Mouse (Mus musculus): ENCODE measurements around the gene Ppm1n. TPM values are rescaled to one million over a fixed set of nuclear protein-coding genes. Genes with fewer than 3 reads are reported as not detected.
A peak's percentile ranks its signal among the peaks of the same experiment; 100 is the strongest.

Gene Ppm1n
- total RNA-seq (2021), result under 1 TPM; 0.34 to 0.49 TPM

DNA sequence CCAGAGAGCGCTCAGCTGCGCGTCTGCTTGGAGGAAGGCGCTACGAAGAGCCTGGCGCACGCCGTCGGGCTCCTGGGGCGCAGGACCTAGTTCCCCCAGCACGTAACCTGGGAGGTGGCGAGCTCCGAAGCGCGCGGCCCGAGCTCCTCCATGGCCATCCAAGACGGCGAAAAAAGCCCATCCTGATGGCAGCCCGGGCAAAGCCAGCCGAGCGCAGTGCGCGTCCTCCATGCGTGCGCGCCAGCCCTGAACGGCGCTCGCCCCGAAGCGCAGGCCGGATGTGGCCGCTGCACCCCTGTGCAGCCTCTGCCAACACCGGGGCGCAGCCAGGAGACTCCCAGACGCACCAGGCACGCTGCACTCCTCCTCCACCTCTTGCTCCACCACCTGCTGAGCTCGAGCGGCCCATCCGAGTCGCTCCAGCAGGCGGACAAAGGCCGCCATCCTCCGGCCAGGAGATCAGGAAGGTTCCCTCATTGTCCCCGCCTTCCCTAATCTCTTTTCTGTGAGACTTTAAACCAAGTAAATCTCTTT is at the start of gene Ppm1n:
Gene Ppm1n (minus strand): TSS at position 484 of the 534 bp plus-strand sequence.
- DNase-seq (ENCODE audit: extremely low spot score in 1 of 2, low spot score in 2 of 2), result no peak
- intact Hi-C loops (cut with DNase I), result loop anchor here (5.0 kb wide), 1 partner anchor 42 kb away; no protein-coding TSS in a partner anchor

DNA sequence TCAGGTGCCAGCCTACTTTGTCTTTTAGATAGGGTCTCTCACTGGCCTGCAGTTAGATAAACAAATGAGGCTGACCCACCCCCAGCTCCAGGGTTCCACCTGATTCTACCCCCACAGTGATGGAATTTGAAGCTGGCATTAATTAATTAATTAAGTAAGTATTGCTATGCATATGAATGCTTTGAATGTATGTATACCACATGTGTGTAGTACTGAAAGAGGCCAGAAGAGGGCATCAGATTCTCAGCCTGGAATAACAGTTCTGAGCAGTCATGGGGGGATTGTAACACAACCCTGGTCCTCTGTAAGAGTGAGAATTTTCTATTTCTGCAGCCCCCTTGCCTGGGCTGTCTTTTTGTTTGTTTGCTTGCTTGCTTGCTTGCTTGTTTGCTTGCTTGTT is 48.6 kb upstream of the Ppm1n start:
- no peak for DNase-seq (ENCODE audit: extremely low spot score in 1 of 2, low spot score in 2 of 2)
- intact Hi-C loops (cut with DNase I), result no loop called here

DNA sequence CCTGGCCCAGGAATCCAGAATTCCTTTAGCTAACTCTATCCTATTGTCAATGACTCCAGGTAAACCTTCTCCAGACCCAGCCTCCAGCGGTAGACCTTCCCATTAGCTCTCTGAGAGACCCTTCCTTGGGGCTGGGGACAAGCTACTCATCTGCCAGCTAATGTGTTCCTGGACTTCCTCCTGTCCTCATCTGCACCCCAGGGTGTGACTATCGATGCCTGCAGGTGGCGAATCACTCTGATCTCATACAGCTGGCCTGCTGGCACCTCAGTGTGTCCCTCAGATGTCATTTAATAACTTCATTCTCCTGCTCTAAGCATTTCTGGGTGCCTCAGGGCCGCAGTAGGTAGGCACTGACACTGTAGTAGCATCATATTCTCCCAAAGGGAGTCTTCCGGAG is 47.9 kb upstream of the Ppm1n start:
- no peak for DNase-seq (ENCODE audit: extremely low spot score in 1 of 2, low spot score in 2 of 2)
- intact Hi-C loops (cut with DNase I), result no loop called here

DNA sequence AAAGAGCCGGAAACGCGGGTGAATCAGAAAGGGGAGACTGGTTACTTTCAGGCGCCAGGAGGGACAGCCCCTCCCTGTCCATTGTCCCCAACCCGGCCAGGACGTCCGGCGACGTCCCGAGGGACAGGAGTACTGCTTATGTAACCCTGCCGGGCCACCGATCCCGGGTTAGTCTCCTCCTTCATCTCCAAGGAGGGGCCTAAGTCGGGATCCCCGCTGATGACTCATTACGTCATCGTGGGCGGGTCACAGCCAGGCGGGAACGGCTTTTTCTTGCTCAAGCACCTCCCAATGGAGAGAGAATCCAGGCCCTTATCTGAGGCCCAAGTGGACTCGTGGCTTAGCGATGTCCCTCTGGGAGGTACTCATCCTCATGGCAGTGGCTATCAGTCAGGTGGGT is 47.3 kb upstream of the Ppm1n start:
- intact Hi-C loops (cut with DNase I), result no loop called here
- DNase-seq (ENCODE audit: extremely low spot score in 1 of 2, low spot score in 2 of 2), result peak; percentile 77 to 94

DNA sequence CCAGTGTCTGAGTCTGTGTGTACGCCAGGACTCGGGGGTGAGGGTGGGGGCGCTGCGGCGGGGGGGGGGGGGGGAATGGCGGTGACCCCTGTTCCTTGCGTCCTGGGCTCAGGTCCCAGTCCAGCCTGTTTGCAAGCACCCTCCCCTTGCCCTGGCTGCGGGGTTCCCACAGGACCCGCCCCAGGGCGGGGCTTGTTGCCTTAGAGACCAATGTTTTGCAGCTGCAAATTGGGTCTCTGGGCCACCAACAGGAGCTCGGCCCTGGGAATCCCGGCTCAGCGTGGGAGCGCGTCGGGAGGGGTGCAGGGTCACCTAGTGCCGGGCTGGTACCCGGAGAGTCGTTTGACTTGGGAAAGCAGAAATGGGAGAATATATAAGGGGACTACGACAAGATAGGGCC is 46.5 kb upstream of the Ppm1n start:
- peak; percentile 42 to 92 for DNase-seq (ENCODE audit: extremely low spot score in 1 of 2, low spot score in 2 of 2)
- intact Hi-C loops (cut with DNase I), result no loop called here

DNA sequence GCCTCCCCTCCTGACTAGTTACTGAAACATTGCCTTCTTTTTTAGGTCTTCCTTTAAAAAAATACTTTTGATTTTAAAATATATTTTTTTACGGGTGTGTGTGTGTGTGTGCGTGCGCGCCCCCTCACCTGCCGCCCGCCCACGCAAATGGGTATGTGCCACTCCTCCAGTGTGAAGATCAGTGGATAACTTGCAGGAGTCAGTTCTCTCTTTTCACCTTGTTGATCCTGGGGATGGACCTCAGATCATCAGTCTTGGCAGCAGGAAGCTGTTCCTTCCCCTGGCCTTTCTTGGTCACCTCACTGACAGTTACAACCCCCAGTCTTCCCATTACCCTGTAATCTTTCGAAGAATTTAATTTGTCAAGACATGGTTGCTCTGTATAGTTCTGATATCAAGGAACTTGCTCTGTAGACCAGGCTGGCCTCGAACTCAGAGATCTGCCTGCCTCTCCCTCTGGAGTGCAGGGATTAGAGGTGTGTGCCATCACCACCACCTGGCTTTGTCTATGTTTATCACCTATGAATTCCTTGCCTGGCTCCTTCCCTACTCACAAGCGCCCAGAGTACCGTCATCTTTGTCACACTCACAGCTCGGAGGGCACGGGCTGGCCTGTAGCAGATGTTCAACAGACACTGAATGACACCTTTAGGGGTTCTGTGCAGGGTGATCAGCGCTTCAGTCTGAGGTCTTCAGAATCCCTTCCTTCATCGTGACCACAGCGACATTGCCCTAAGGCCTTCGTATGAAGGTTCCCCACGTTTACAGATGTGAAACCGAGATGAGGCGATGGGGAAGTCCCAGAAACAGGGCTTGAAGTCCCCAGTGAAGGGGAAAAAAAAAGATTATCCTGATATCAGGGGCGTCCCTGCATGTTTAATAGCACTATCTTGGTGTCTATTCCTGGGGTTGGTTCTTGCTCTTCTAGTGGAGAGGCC is 45.7 kb upstream of the Ppm1n start:
- no peak for DNase-seq (ENCODE audit: extremely low spot score in 1 of 2, low spot score in 2 of 2)
- intact Hi-C loops (cut with DNase I), result no loop called here

DNA sequence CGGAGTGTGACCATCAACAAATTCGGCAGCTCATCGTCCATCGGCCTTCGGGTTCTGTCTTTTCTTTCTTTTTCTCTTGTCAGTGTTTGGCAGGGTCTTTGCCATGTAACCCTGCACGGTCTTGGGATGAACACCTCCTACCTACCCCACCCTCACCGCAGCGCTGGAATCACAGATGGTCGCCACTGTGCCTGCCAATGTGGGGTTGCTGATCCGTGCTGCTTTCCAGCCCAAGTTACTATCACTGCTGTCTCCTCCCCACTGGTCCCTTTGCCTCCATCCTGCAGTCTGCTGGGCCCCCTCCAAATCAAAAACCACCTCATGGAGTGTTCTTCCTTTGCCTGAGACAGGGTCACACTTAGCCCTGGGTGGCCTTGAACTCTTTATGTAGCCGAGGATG is 44.4 kb upstream of the Ppm1n start:
- DNase-seq (ENCODE audit: extremely low spot score in 1 of 2, low spot score in 2 of 2), result no peak
- intact Hi-C loops (cut with DNase I), result no loop called here

DNA sequence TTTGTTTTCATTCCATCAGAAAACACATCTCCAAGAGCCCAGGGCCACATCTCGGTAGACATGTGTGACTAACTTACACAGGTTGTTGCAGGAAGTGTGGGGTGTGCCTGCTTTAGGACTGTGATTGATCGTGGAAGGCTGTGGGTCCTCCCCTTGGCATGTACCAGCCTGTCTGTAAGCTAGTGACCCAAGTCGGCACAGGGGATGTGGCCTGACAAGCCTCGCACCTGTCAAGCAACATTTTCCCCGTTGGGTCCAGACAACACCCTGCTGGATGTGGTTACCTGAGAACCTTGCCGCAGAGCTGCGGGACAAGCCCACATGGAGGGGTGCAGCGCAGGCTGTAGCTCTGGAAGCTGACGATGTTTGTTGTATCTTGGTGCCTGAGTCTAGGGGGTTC is 42.6 kb upstream of the Ppm1n start:
- intact Hi-C loops (cut with DNase I), result no loop called here
- DNase-seq (ENCODE audit: extremely low spot score in 1 of 2, low spot score in 2 of 2), result no peak

GRCm38 (mm10) chr7:19321464-19321863 is 41.6 kb upstream of the Ppm1n start:
- no peak for DNase-seq (ENCODE audit: extremely low spot score in 1 of 2, low spot score in 2 of 2)
- intact Hi-C loops (cut with DNase I), result no loop called here

GRCm38 (mm10) chr7:19320637-19321036 is 40.8 kb upstream of the Ppm1n start:
- DNase-seq (ENCODE audit: extremely low spot score in 1 of 2, low spot score in 2 of 2), result no peak
- intact Hi-C loops (cut with DNase I), result no loop called here

DNA sequence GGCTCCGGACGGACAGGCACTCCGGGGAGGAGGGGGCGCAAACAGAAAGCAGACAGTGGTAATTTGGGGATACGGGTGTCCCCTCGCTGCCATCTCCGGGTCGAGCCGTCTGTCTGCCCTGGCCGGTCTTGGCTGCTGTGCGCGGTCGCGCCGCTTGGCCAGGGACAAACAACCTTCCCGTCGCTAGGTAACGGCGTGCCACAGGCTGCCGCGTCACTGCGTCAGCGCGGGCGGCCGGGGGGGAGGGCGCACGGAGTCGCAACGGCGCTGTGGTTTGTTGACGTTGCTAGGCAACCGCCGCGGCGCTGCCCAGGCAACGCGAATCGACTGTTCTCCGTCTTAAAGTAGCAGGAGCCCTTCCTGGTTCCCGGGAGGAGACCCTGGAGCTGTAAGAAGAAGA is 40.0 kb upstream of the Ppm1n start:
- peak; percentile 95 to 98 for DNase-seq (ENCODE audit: extremely low spot score in 1 of 2, low spot score in 2 of 2)
- intact Hi-C loops (cut with DNase I), result no loop called here

DNA sequence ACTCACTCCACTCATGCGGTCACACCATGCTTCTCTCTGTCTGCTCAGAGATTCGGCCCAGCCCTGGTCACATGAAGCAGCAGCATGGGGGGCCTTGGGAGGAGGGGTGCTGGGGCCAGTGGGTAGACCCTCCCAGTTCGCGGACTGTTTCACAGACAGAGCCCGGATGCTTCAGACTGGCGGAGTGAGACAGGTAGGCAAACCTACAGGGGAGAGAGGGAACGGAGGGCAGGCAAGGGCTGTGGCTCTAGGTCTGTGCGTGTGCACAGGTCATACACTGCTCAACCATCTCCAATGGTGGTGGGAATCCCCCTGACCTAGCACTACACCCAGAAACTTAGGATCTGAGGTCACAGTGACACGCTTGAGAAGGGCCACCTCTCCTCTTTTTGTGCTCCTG is 39.6 kb upstream of the Ppm1n start:
- intact Hi-C loops (cut with DNase I), result no loop called here
- no peak for DNase-seq (ENCODE audit: extremely low spot score in 1 of 2, low spot score in 2 of 2)

DNA sequence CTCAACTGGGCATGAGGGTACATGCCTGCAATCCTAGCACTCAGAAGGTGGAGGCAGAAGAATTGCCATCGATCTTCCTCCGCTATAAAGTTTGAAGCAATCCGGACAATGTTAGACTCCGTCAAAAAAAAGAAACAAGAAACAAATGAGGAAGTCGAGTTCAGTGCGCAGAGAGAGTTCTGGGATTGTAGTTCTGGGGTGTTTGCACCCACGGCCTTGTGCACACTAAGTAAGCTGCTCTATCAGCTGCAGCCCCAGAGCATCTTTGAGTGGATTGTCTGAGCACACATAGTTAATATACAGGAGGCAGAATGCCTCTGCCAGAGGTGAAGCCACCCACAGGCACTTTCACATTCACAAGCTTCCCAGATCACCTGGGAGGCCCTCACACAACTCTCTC is 38.8 kb upstream of the Ppm1n start:
- DNase-seq (ENCODE audit: extremely low spot score in 1 of 2, low spot score in 2 of 2), result no peak
- intact Hi-C loops (cut with DNase I), result no loop called here

- DNase-seq (ENCODE audit: extremely low spot score in 1 of 2, low spot score in 2 of 2), result no peak
- intact Hi-C loops (cut with DNase I), result no loop called here
These were observed 38.3 kb upstream of the Ppm1n start for GRCm38 (mm10) chr7:19318201-19318600.

GRCm38 (mm10) chr7:19316451-19317161 is 36.7 kb upstream of the Ppm1n start:
- no peak for DNase-seq (ENCODE audit: extremely low spot score in 1 of 2, low spot score in 2 of 2)
- intact Hi-C loops (cut with DNase I), result no loop called here

DNA sequence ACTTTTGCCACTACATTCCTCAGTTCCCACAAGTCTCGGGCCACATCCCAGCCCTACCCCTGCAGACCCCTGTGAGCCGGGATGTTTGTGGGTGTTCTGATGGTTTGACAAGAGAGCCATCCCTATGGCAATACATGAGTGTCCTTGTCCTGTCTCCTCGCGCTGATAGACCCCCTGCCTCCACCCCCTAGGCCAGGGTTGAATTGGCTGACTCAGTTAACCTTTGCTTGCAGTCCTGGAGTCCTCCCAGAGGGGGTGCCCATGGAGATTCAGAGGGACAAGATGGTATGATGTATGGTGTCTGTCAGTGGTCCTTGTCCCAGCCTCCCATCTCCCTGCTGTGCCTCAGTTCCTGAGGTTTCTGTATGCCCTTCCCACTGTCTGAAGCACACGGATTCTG is 34.2 kb upstream of the Ppm1n start:
- intact Hi-C loops (cut with DNase I), result no loop called here
- DNase-seq (ENCODE audit: extremely low spot score in 1 of 2, low spot score in 2 of 2), result no peak

- DNase-seq (ENCODE audit: extremely low spot score in 1 of 2, low spot score in 2 of 2), result no peak
- intact Hi-C loops (cut with DNase I), result no loop called here
These were observed 32.1 kb upstream of the Ppm1n start for GRCm38 (mm10) chr7:19311991-19312390.

- intact Hi-C loops (cut with DNase I), result no loop called here
- DNase-seq (ENCODE audit: extremely low spot score in 1 of 2, low spot score in 2 of 2), result peak; percentile 93 to 97
These were observed 30.2 kb upstream of the Ppm1n start, which contains the start of gene Fosb for GRCm38 (mm10) chr7:19309884-19310641. Gene Fosb, minus strand, starts transcription at chr7:19310051.

DNA sequence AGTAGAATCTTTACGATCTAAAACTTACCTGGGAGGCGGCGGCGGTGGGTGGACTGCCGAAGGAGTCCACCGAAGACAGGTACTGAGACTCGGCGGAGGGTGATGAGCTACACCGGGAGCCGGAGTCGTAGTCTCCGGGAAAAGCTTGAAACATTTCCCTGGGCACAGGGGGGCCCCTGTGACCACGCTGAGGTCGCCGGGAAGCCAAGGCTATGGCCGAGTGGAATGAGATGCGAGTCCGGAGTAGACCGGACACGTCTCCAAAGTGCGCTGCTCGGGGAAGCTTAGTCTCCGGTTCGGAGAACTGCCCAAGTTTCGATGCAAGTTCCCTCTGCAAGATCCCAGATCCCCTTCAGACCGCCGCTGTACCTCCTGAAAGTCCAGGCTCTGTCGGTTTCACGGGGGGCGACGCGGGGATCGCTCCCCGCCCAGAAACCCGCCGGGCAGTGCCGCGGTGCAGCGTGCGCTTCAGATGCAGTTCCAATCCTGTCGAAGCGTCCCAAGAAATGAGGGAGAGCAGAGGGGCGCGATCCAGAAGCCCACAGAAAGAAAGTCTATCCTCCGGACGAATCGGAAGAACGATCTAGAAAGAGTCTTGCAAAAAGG is 29.5 kb upstream of the Ppm1n start:
- intact Hi-C loops (cut with DNase I), result no loop called here
- DNase-seq (ENCODE audit: extremely low spot score in 1 of 2, low spot score in 2 of 2), result no peak
